In genomic region chrX:50597626-50598025, GRCm38 (mm10) we compare ENCODE assay signal across 7 mouse cellular contexts.
A peak's percentile ranks its signal among the peaks of the same experiment; 100 is the strongest.
DNase-seq lines count a peak whose midpoint lies in the region; ATAC-seq and TF ChIP-seq lines count a peak whose summit lies in the region.
"Not testable (repeated sequence)": the region's sequence is repeated elsewhere in the genome, so short reads cannot be mapped to it uniquely, and the experiment has no call there.

No protein-coding gene starts in this region.

- H3K27me3 ChIP-seq in embryonic facial prominence, embryonic 10.5 days (replicated peaks; ENCODE audit: low read depth, poor library complexity, severe bottlenecking); heart, postnatal 0 days (ENCODE audit: control insufficient read depth, insufficient read depth, low read length); intestine, embryonic 15.5 days (replicated peaks); limb, embryonic 14.5 days (ENCODE audit: control insufficient read depth, insufficient read depth, low read length); lung, embryonic 15.5 days; midbrain, embryonic 15.5 days (replicated peaks): not testable (repeated sequence)

- ATAC-seq in heart, postnatal 0 days (ENCODE audit: insufficient read depth, low read depth); intestine, embryonic 15.5 days; limb, embryonic 14.5 days (ENCODE audit: low FRiP score, low read depth); lung, embryonic 15.5 days (ENCODE audit: borderline replicate concordance, extremely low read depth, low FRiP score, low TSS enrichment); midbrain, embryonic 15.5 days (replicated peaks): not testable (repeated sequence)

- intact Hi-C loops in gastrocnemius, adult 2 months (cut with DNase I): not testable (repeated sequence)

- not testable (repeated sequence) for H3K9ac ChIP-seq in heart, postnatal 0 days (replicated peaks; ENCODE audit: low read depth, low read length); intestine, embryonic 15.5 days; limb, embryonic 14.5 days (ENCODE audit: low read depth, low read length, severe bottlenecking); lung, embryonic 15.5 days; midbrain, embryonic 15.5 days

- not testable (repeated sequence) for TF ChIP-seq EP300 in heart, postnatal 0 days (IDR thresholded peaks at IDR 0.05; ENCODE audit: low read depth)

- 0 out of 2 replicates have a peak overlapping the region, but pooled peaks have one; percentile 59 for H3K27ac ChIP-seq in embryonic facial prominence, embryonic 10.5 days (replicated peaks)
- H3K27ac ChIP-seq in gastrocnemius, adult 2 months: peak overlapping the region; percentile 79
- not testable (repeated sequence) for H3K27ac ChIP-seq in heart, postnatal 0 days (ENCODE audit: low read depth); intestine, embryonic 15.5 days; limb, embryonic 14.5 days (replicated peaks; ENCODE audit: low read depth, low read length); lung, embryonic 15.5 days
- H3K27ac ChIP-seq in midbrain, embryonic 15.5 days: peak overlapping the region; percentile 75

- H3K4me3 ChIP-seq in embryonic facial prominence, embryonic 10.5 days: peak overlapping the region; percentile 35
- peak overlapping the region; percentile 65 for H3K4me3 ChIP-seq in gastrocnemius, adult 2 months
- H3K4me3 ChIP-seq in heart, postnatal 0 days (ENCODE audit: low read depth, low read length): peak overlapping the region; percentile 18; the same call in 1 of the 2 replicates
- H3K4me3 ChIP-seq in intestine, embryonic 15.5 days (replicated peaks); lung, embryonic 15.5 days: not testable (repeated sequence)
- H3K4me3 ChIP-seq in limb, embryonic 14.5 days (replicated peaks; ENCODE audit: low read length): peak overlapping the region; percentile 18
- peak overlapping the region; percentile 25 for H3K4me3 ChIP-seq in midbrain, embryonic 15.5 days

- H3K36me3 ChIP-seq in embryonic facial prominence, embryonic 10.5 days (replicated peaks): peaks cover 64% of the 10 kb centered on the region
- H3K36me3 ChIP-seq in heart, postnatal 0 days (replicated peaks; ENCODE audit: control insufficient read depth, insufficient read depth, low read length); intestine, embryonic 15.5 days; lung, embryonic 15.5 days; midbrain, embryonic 15.5 days (replicated peaks): not testable (repeated sequence)
- H3K36me3 ChIP-seq in limb, embryonic 14.5 days (ENCODE audit: control insufficient read depth, insufficient read depth, low read length): peaks cover 17% of the 10 kb centered on the region

- not testable (repeated sequence) for H3K9me3 ChIP-seq in embryonic facial prominence, embryonic 10.5 days; heart, postnatal 0 days (replicated peaks; ENCODE audit: control insufficient read depth, low read length); intestine, embryonic 15.5 days; limb, embryonic 14.5 days (ENCODE audit: control insufficient read depth, low read length); lung, embryonic 15.5 days; midbrain, embryonic 15.5 days

- TF ChIP-seq POLR2A in limb, embryonic 14.5 days (IDR thresholded peaks at IDR 0.05; ENCODE audit: borderline replicate concordance, extremely low read depth, insufficient read depth, insufficient read length): not testable (repeated sequence)

- not testable (repeated sequence) for H3K4me1 ChIP-seq in embryonic facial prominence, embryonic 10.5 days; heart, postnatal 0 days (ENCODE audit: control insufficient read depth, insufficient read depth); intestine, embryonic 15.5 days (replicated peaks); limb, embryonic 14.5 days (ENCODE audit: control insufficient read depth, insufficient read depth, low read length); lung, embryonic 15.5 days; midbrain, embryonic 15.5 days

- DNase-seq in embryonic facial prominence, embryonic 10.5 days (ENCODE audit: low spot score); gastrocnemius, adult 2 months; heart, postnatal 0 days (ENCODE audit: low spot score); limb, embryonic 14.5 days (ENCODE audit: low spot score): not testable (repeated sequence)

- H3K4me2 ChIP-seq in heart, postnatal 0 days (ENCODE audit: low read depth, low read length): 0 out of 2 replicates have a peak overlapping the region, but pooled peaks have one; percentile 21
- peak overlapping the region; percentile 20; the same call in 1 of the 2 replicates for H3K4me2 ChIP-seq in intestine, embryonic 15.5 days (replicated peaks)
- not testable (repeated sequence) for H3K4me2 ChIP-seq in limb, embryonic 14.5 days (replicated peaks; ENCODE audit: low read depth, low read length, severe bottlenecking)
- peak overlapping the region; percentile 34; the same call in 1 of the 2 replicates for H3K4me2 ChIP-seq in lung, embryonic 15.5 days
- peak overlapping the region; percentile 28; the same call in 1 of the 2 replicates for H3K4me2 ChIP-seq in midbrain, embryonic 15.5 days

- not testable (repeated sequence) for TF ChIP-seq CTCF in gastrocnemius, adult 2 months (IDR thresholded peaks at IDR 0.05); heart, postnatal 0 days (IDR thresholded peaks at IDR 0.05; ENCODE audit: low read depth)

- 75% methylated on average over 3 of the region's 3 CpGs for WGBS in embryonic facial prominence, embryonic 10.5 days
- WGBS in heart, postnatal 0 days: 76% methylated on average over 3 of the region's 3 CpGs
- 76% methylated on average over 3 of the region's 3 CpGs for WGBS in intestine, embryonic 15.5 days
- WGBS in limb, embryonic 14.5 days: 68% methylated on average over 3 of the region's 3 CpGs
- WGBS in lung, embryonic 15.5 days: 76% methylated on average over 3 of the region's 3 CpGs
- WGBS in midbrain, embryonic 15.5 days: 65% methylated on average over 3 of the region's 3 CpGs
